In genomic region chr3:89867651-89868050, GRCm38 (mm10) we compare ENCODE assay signal across 11 mouse cellular contexts. TPM values are rescaled to one million over a fixed set of nuclear protein-coding genes. Genes with fewer than 3 reads are reported as not detected.
DNase-seq lines count a peak whose midpoint lies in the region; ATAC-seq and TF ChIP-seq lines count a peak whose summit lies in the region.
"Had no signal": no experiment of that assay in that cellular context is flagged by ENCODE, and none has a peak within 500 bp of the region (broad histone marks: within the 10 kb centered on the region; RNA-seq: fewer than 3 reads in every experiment).

No protein-coding gene starts in this region.

- H3K9ac ChIP-seq in embryonic facial prominence, embryonic 11.5 days (replicated peaks; ENCODE audit: low read length), result no peak overlapping the region
- H3K9ac ChIP-seq in lung, postnatal 0 days (replicated peaks; ENCODE audit: low read depth), result no peak overlapping the region
- no peak overlapping the region for H3K9ac ChIP-seq in forebrain, embryonic 16.5 days (replicated peaks; ENCODE audit: low read depth, low read length)
- H3K9ac ChIP-seq in stomach, embryonic 14.5 days (replicated peaks; ENCODE audit: low read depth, low read length), result no peak overlapping the region

- H3K9me3 ChIP-seq in embryonic facial prominence, embryonic 11.5 days (replicated peaks; ENCODE audit: control insufficient read depth, low read length), result no peaks in the 10 kb centered on the region
- H3K9me3 ChIP-seq in embryonic facial prominence, embryonic 10.5 days, result no peaks in the 10 kb centered on the region
- no peaks in the 10 kb centered on the region for H3K9me3 ChIP-seq in lung, postnatal 0 days (ENCODE audit: low read length)
- H3K9me3 ChIP-seq in forebrain, embryonic 16.5 days (ENCODE audit: control insufficient read depth, low read length), result no peaks in the 10 kb centered on the region
- H3K9me3 ChIP-seq in stomach, embryonic 14.5 days (ENCODE audit: control insufficient read depth, low read depth, low read length), result no peaks in the 10 kb centered on the region

- no peak overlapping the region for H3K4me2 ChIP-seq in embryonic facial prominence, embryonic 11.5 days (ENCODE audit: low read depth, low read length)
- no peak overlapping the region for H3K4me2 ChIP-seq in lung, postnatal 0 days (replicated peaks; ENCODE audit: low read depth, low read length)
- H3K4me2 ChIP-seq in forebrain, embryonic 16.5 days (ENCODE audit: low read length), result no peak overlapping the region
- no peak overlapping the region for H3K4me2 ChIP-seq in stomach, embryonic 14.5 days (replicated peaks; ENCODE audit: low read depth, low read length)

- no peak overlapping the region for H3K27ac ChIP-seq in embryonic facial prominence, embryonic 11.5 days (replicated peaks; ENCODE audit: low read depth, low read length)
- H3K27ac ChIP-seq in embryonic facial prominence, embryonic 10.5 days (replicated peaks), result no peak overlapping the region
- H3K27ac ChIP-seq in lung, postnatal 0 days (ENCODE audit: low read length), result no peak overlapping the region
- H3K27ac ChIP-seq in forebrain, embryonic 16.5 days (ENCODE audit: low read length), result peak overlapping the region; percentile 57
- peak overlapping the region; percentile 69; the same call in 1 of the 2 replicates for H3K27ac ChIP-seq in stomach, embryonic 14.5 days (ENCODE audit: low read length)
- H3K27ac ChIP-seq: heart, adult 2 months had no signal

- no peaks in the 10 kb centered on the region for H3K36me3 ChIP-seq in embryonic facial prominence, embryonic 11.5 days (replicated peaks; ENCODE audit: control insufficient read depth, insufficient read depth, low read depth, low read length)
- H3K36me3 ChIP-seq in embryonic facial prominence, embryonic 10.5 days (replicated peaks), result no peaks in the 10 kb centered on the region
- no peaks in the 10 kb centered on the region for H3K36me3 ChIP-seq in lung, postnatal 0 days (ENCODE audit: insufficient read depth, low read length)
- H3K36me3 ChIP-seq in forebrain, embryonic 16.5 days (ENCODE audit: control insufficient read depth, insufficient read depth), result no peaks in the 10 kb centered on the region
- H3K36me3 ChIP-seq in stomach, embryonic 14.5 days (ENCODE audit: control insufficient read depth, insufficient read depth, low read length), result no peaks in the 10 kb centered on the region

- H3K4me3 ChIP-seq in embryonic facial prominence, embryonic 11.5 days (ENCODE audit: low read depth, low read length), result no peak overlapping the region
- H3K4me3 ChIP-seq in embryonic facial prominence, embryonic 10.5 days, result no peak overlapping the region
- no peak overlapping the region for H3K4me3 ChIP-seq in lung, postnatal 0 days (ENCODE audit: low read depth, low read length)
- H3K4me3 ChIP-seq in forebrain, embryonic 16.5 days (replicated peaks; ENCODE audit: low read length), result no peak overlapping the region
- no peak overlapping the region for H3K4me3 ChIP-seq in stomach, embryonic 14.5 days (ENCODE audit: low read depth, low read length)
- H3K4me3 ChIP-seq: heart, adult 2 months had no signal

- WGBS in embryonic facial prominence, embryonic 11.5 days, result 78% methylated on average over 4 of the region's 4 CpGs
- WGBS in embryonic facial prominence, embryonic 10.5 days, result 78% methylated on average over 4 of the region's 4 CpGs
- 43% methylated on average over 3 of the region's 4 CpGs for WGBS in lung, postnatal 0 days
- WGBS in forebrain, embryonic 16.5 days, result 39% methylated on average over 4 of the region's 4 CpGs
- 55% methylated on average over 4 of the region's 4 CpGs for WGBS in stomach, embryonic 14.5 days

- H3K27me3 ChIP-seq in embryonic facial prominence, embryonic 11.5 days (ENCODE audit: control insufficient read depth, insufficient read depth, low read length), result no peaks in the 10 kb centered on the region
- no peaks in the 10 kb centered on the region for H3K27me3 ChIP-seq in embryonic facial prominence, embryonic 10.5 days (replicated peaks; ENCODE audit: low read depth, poor library complexity, severe bottlenecking)
- H3K27me3 ChIP-seq in lung, postnatal 0 days (replicated peaks; ENCODE audit: insufficient read depth, low read length), result no peaks in the 10 kb centered on the region
- no peaks in the 10 kb centered on the region for H3K27me3 ChIP-seq in forebrain, embryonic 16.5 days (replicated peaks; ENCODE audit: control insufficient read depth, insufficient read depth, low read length)
- H3K27me3 ChIP-seq in stomach, embryonic 14.5 days (ENCODE audit: control insufficient read depth, insufficient read depth, low read length), result no peaks in the 10 kb centered on the region

- TF ChIP-seq EP300 in lung, postnatal 0 days (IDR thresholded peaks at IDR 0.05), result no peak

- no peak for TF ChIP-seq CTCF in lung, postnatal 0 days (IDR thresholded peaks at IDR 0.05)

- ATAC-seq in embryonic facial prominence, embryonic 11.5 days (replicated peaks; ENCODE audit: insufficient number of reproducible peaks, low FRiP score, low TSS enrichment, low read depth), result no peak
- ATAC-seq in lung, postnatal 0 days, result no peak
- peak; percentile 92 for ATAC-seq in forebrain, embryonic 16.5 days
- ATAC-seq in stomach, embryonic 14.5 days (ENCODE audit: insufficient number of reproducible peaks, insufficient read depth, low FRiP score, low read depth), result no peak; the same call in 1 of the 2 replicates
- ATAC-seq in megakaryocyte progenitor cell, adult 5-6 weeks (replicated peaks; ENCODE audit: poor library complexity), result no peak
- ATAC-seq: activated CD4-positive, CD25-positive, alpha-beta regulatory T cell, adult 4 months; inflammation-experienced regulatory T-cells, adult 6 months had no signal

- no peaks in the 10 kb centered on the region for H3K4me1 ChIP-seq in embryonic facial prominence, embryonic 11.5 days (ENCODE audit: control insufficient read depth, insufficient read depth, low read length)
- H3K4me1 ChIP-seq in embryonic facial prominence, embryonic 10.5 days, result peaks cover 23% of the 10 kb centered on the region
- H3K4me1 ChIP-seq in lung, postnatal 0 days (ENCODE audit: insufficient read depth, low read depth, low read length), result peaks cover 12% of the 10 kb centered on the region
- peaks cover 25% of the 10 kb centered on the region for H3K4me1 ChIP-seq in forebrain, embryonic 16.5 days (replicated peaks; ENCODE audit: control insufficient read depth, insufficient read depth, low read length)
- peaks cover 28% of the 10 kb centered on the region for H3K4me1 ChIP-seq in stomach, embryonic 14.5 days (ENCODE audit: control insufficient read depth, insufficient read depth, low read length)

- peak; percentile 30 for DNase-seq in embryonic facial prominence, embryonic 11.5 days (ENCODE audit: low spot score)
- DNase-seq in embryonic facial prominence, embryonic 10.5 days (ENCODE audit: low spot score), result no peak
- DNase-seq in lung, postnatal 0 days (ENCODE audit: low spot score), result peak; percentile 55
- DNase-seq in lung, postnatal 4 days, result no peak
- DNase-seq in testis, postnatal 14 days (ENCODE audit: low spot score), result no peak
- DNase-seq: heart, adult 2 months had no signal

RNA-seq across cellular contexts. Expression of gene She, which starts 36.5 kb away (rescaled TPM):
- 2.7 and 3.2 TPM in 2 replicates for polyA plus RNA-seq in embryonic facial prominence, embryonic 11.5 days (2014; fragmentation: Nextera tagmentation; extraction: Ambion mirVana)
- 2.5 and 2.7 TPM in 2 replicates for polyA plus RNA-seq in embryonic facial prominence, embryonic 10.5 days (2016; fragmentation: Nextera tagmentation; extraction: Ambion mirVana)
- polyA plus RNA-seq in lung, postnatal 0 days (2015; fragmentation: Nextera tagmentation; extraction: Ambion mirVana), result 11.2 and 12.1 TPM in 2 replicates
- polyA plus RNA-seq in forebrain, embryonic 16.5 days (2015; fragmentation: Nextera tagmentation; extraction: Ambion mirVana), result 1.4 and 1.6 TPM in 2 replicates
- polyA plus RNA-seq in stomach, embryonic 14.5 days (2014; fragmentation: Nextera tagmentation; extraction: Ambion mirVana), result 4.0 and 5.7 TPM in 2 replicates
- total RNA-seq in megakaryocyte progenitor cell, adult 5-6 weeks (2015), result 0.12 TPM in 1 of 2 replicates, not detected in the other
- total RNA-seq in megakaryocyte progenitor cell, adult 5-6 weeks (2017), result not detected in 2 replicates

RNA-seq across cellular contexts. Expression of gene Il6ra, which starts 45.3 kb away (rescaled TPM):
- polyA plus RNA-seq in embryonic facial prominence, embryonic 11.5 days (2014; fragmentation: Nextera tagmentation; extraction: Ambion mirVana), result 0.15 and 0.21 TPM in 2 replicates
- 0.41 and 0.61 TPM in 2 replicates for polyA plus RNA-seq in embryonic facial prominence, embryonic 10.5 days (2016; fragmentation: Nextera tagmentation; extraction: Ambion mirVana)
- polyA plus RNA-seq in lung, postnatal 0 days (2015; fragmentation: Nextera tagmentation; extraction: Ambion mirVana), result 15.7 and 17.9 TPM in 2 replicates
- polyA plus RNA-seq in forebrain, embryonic 16.5 days (2015; fragmentation: Nextera tagmentation; extraction: Ambion mirVana), result 0.54 and 0.88 TPM in 2 replicates
- polyA plus RNA-seq in stomach, embryonic 14.5 days (2014; fragmentation: Nextera tagmentation; extraction: Ambion mirVana), result 1.6 and 1.8 TPM in 2 replicates
- total RNA-seq in megakaryocyte progenitor cell, adult 5-6 weeks (2015), result 39.5 and 43.6 TPM in 2 replicates
- 12.5 and 15.5 TPM in 2 replicates for total RNA-seq in megakaryocyte progenitor cell, adult 5-6 weeks (2017)

Comparison
In these comparisons a context has a peak if more than half of its experiments do, and no peak if none do; other contexts are left out.
1. DNase-seq: peak in embryonic facial prominence, embryonic 11.5 days (single experiment) and lung, postnatal 0 days (single experiment); none in embryonic facial prominence, embryonic 10.5 days (single experiment), lung, postnatal 4 days (0 of 2) and testis, postnatal 14 days (single experiment).
2. H3K27ac ChIP-seq: peak in forebrain, embryonic 16.5 days (single experiment) and stomach, embryonic 14.5 days (single experiment); none in embryonic facial prominence, embryonic 11.5 days (single experiment), embryonic facial prominence, embryonic 10.5 days (single experiment) and lung, postnatal 0 days (single experiment).